Mouse (Mus musculus): ENCODE data around the gene Tfap2e.

DNA sequence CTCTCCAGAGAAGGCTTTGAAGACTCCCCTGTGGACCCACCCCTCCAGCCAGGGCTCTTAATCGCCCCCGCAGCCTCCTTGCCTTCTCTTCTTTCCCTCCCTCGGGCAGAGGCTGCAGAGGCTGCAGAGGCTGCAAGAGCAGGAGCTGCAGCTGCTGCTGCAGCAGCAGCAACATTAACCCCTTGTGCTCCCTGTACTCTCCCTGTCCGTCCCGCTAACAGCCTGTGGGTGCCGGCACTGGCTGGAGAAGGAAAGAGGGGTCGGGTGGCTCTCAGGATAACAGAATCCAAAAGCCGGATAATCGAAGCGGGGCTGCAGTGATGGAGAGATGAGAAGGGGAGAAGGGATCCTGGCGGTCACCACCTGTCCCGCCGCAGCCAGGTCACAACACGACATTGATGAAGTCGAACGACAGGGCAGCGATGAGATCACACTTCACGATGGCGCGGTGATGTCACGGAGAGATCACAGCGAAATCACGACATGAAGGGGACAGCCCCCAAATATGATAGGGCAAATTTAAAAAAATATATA lies 16.6 kb upstream of the Tfap2e start:
- TF ChIP-seq EP300 (IDR thresholded peaks at IDR 0.05; ENCODE audit: low read depth), result no peak
- TF ChIP-seq CTCF (IDR thresholded peaks at IDR 0.05; ENCODE audit: low read depth), result no peak

All from heart, postnatal 0 days (tissue).